Mouse (Mus musculus): Measurements from ENCODE around the gene Thumpd3.

Thumpd3 gene

DNA sequence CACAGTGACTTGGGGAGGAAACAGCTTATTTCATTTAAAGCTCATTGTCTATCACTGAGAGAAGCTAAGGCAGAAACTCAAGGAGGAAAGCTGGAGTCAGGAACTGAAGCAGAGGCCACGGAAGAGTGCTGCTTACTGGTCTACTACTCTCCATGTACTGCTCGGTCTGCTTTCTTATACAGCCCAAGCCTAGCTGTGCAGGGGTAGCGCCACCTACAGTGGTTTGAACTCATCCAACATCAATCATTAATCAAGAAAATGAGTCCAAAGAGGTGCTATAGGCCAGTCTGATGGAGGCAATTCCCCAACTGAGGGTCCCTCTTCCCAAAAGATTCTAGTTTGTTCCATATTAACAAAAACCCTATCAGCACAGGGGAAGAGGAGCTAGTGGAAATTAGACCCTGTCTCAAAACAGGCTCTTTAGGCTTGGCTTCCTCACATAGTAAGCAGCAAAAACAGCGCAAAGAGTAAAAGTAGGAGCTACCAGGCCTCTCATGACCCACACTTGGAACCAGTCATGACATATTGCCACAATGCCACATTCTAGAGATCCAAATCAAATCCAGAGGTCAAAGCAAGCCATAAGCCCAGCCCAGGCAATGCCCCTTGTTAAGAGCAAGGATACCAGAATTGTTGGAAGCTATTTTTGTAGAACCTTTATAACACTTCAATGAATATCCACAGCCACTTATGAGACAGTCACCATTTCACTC, 9.4 kb upstream of the Thumpd3 start:
- no peak for DNase-seq (ENCODE audit: low spot score in 2 of 2)

DNA sequence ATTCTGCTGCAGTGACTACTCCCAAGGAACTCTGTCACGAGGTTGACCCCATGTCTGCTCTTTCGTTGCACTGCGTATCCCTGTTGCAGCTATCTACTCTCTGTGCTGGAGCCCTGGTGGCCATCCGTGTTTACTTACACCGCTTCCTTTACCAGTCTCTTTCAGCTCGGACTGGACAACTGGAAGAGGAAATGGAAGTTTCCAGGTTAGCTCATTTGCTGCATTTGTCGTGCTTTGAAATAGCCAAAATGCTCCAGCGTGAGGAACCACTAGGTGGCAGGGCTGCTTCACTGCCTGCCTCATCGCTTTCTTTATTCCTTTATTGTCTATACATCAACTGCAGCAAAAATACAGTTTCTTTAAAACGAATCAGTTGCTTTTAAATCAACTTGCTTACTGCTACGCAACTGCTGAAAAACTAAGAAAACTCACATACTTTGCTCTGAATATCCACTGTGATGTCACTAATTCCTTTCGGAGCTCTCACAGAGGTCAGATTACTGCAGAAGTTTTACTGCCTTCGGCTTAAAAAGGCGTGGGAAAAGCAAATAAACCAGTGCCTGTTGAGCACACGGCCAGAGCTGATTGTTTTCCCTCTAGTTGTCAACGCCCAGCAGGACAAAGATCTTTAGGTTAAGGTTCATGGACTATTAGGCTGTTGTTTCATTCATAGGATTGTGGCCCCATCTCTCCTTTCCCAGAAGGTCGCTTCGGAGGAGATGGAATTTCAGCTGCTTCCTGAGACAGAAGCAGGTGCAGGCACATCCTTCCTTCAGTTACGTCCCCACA, 7.9 kb upstream of the Thumpd3 start:
- peak; percentile 45 to 78 for DNase-seq (ENCODE audit: low spot score in 2 of 2)

DNA sequence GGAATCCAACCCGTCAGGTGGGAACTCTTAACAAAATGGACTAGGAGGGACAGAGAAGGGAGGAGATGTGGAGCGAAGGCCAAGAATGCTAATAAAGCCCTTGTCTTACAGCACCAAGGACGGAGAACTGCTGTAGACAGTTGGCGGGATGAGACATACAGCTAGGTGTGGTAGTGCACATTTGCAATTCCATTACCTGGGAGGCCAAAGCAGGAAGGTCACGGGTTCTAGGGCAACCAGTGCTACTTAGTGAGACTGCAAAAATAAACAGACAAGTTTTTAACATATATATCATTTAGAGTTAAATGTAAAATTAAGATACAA, 7.3 kb upstream of the Thumpd3 start:
- DNase-seq (ENCODE audit: low spot score in 2 of 2) = no peak

DNA sequence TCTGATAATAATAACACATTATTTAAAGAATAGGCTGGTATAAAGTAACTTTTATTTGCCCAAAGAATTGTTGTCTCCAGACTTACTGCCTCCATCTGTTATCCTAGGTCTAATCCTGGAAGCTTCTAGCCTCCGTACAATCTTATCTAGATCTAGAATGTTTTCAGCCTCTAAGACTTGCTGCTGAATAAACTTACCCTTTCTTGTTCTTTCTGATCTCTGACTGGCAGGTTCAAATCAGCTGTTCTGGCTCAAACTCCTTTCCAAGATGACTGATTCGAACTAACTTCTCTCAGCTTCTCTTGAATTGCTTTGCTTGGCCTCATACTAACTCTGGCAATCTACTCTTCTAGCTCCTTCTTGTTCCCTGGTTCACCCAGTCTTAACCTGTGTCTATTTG, 5.7 kb upstream of the Thumpd3 start:
- no peak for DNase-seq (ENCODE audit: low spot score in 2 of 2)

DNA sequence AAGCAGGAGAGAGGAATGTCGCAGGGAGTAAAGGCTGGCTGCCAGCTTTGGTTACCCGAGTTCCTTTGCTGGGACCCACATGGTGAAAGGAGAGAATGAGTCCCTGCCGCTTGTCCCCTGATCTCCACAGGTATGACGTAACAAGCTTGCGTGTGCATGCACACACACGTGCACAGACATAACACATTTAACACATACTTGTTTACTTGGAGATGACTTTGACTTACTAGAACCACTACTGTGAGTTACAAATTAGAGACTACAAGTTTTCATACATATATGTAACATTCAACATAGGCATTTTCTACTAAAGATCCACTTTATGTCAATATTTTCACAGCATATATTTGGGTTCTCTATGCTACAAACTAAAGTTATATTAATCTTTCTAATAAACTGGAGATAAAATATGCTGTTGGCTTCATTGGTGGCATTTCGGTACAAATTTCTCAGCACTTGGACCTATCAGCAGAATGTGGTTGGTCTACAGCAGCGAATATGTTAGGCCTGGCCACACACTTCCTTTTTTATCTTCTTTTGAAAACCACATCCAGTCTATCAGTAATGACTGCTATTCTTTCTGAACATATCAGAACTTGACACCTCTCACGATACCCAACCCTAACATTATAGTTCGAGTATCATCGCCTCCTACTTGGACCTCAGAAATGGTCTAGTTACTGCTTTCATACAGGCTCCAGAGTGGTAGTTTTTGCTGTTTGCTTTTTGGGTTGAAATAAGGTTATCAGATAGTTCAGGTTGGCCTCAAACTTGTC, 4.6 kb upstream of the Thumpd3 start:
- no peak for DNase-seq (ENCODE audit: low spot score in 2 of 2)

DNA sequence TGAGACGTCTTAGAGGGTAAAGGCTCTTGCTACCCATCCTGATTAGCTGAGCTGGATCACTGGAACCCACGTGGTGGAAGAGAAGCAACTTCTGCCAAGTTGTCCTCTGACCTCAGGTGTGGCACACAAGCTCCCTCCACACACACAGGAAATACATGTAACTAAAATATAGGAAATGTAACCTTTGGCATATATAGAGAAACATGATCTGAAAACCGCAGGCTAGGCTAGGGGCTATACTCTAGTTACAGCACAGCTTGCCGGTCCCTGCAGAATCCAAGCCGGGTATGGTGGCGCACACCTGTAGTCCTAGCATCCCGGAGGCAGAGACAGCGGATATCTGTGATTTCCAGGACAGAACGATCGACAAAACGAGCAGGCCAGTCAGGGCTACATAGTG, 450 bp upstream of the Thumpd3 start:
- DNase-seq (ENCODE audit: low spot score in 2 of 2) = no peak

DNA sequence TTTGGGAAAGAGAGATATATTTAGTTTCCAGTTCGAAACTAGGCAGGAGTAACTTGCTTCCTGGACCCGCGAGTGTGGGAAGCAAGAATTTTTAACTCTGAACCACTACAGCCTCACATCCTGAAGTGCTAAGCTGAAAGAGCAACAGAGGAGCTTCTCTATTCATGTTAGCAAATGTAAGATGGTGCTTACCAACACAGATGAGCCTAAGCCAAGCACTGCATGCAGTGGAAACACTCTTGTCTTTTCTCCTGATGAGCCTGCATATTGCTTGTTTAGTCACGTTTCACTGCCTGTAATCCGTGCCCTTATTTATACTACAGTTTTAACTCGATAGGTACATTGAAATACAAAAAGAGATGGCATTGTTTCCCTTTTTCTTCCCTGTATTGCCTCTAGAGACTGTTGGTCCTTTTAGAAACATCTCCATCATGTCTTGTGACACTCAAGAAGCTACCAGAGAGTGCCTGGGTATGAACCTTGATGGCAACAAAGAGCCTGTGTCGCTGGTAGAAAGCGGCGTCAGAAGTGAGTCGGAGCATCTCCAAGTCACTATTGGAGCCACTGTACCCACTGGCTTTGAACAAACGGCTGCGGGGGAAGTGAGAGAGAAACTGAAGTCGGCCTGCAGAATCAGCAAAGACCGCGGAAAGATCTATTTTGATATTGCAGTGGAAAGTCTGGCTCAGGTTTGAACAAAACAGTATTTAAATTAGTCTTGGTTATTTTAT, 1.2 kb downstream of the Thumpd3 start:
- DNase-seq (ENCODE audit: low spot score in 2 of 2) = peak in 1 of 2 experiments; percentile 53

DNA sequence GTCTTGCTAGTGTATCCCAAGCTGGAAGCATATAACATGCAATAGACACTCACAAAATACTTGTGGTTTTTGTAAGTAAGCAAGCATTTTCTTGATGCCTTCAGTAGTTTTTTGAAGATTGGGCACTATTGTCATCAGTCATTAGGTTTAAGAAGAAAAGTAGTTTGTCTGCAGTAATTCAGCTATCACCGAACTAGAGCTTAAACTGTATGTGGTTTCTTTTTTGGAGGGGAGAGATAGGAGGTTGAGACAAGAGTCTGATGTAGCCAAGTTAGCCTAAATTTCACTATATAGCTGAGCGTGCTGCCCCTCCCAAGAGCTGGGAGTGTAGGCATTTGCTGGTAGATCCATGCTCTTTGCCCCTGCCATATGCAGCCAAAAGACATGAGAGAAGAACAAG, 2.3 kb downstream of the Thumpd3 start:
- no peak for DNase-seq (ENCODE audit: low spot score in 2 of 2)

DNA sequence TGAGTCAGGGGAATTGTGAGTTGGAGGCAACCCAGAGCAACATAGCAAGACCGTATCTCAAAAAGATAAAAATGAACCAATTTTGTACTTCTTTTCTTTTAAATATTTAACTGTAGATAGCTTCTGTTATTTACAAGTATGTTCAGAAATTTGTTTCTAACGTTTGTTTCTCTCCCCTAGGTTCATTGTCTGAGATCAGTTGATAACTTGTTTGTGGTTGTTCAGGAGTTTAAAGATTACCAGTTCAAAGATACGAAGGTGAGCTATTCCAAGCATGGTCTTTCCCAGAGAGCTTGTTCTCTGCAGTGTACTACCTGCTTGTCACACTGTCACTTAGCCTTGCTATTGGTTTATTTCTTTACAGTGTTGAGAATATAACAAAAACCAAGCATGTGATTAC, 3.1 kb downstream of the Thumpd3 start:
- no peak for DNase-seq (ENCODE audit: low spot score in 2 of 2)

DNA sequence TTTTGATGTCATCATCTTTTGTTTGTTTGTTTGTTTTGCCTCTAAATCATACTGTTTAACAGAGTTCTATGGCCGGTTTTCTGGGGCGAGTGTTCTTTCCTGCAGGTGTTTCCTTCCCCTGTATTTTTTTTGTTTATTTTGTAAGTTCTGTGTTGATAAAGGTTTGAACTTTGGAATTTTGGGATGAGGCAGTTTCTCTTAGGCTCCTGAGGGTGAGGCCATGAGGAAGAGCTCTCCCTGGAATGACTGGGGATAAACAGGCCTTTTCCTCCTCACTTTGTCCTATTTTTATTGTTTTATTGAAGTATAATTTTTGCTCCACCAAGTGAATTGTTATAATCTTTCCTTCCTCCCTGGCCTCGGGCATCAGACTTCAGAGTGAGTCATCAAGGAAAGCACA, 6.9 kb downstream of the Thumpd3 start:
- DNase-seq (ENCODE audit: low spot score in 2 of 2) = no peak

DNA sequence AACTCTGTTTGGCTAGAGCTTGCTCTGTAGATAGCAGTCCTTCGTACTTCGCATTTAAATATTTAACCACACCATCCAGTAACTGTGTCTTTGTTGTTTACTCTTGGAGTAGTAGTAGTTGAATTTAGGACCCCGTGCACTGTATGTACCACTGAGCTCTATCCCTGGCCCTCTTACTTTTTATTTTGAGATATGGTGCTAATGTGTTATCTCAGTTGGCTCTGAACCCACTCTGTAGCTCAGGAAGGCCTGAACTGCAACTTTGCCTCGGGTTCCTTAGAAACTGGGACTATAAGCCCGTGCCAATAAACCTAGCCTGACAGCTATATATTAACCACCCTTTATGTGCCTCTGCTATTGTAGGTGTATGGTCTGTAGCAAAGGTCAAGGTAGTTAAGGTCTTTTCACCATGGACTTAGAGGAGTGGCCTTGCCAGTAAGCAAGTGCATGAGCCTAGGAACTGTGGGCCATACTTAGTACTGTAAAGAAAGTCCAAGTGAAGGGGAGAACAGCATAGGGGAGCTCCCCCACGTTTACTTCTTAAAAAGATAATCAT, 8.6 kb downstream of the Thumpd3 start:
- DNase-seq (ENCODE audit: low spot score in 2 of 2) = no peak

DNA sequence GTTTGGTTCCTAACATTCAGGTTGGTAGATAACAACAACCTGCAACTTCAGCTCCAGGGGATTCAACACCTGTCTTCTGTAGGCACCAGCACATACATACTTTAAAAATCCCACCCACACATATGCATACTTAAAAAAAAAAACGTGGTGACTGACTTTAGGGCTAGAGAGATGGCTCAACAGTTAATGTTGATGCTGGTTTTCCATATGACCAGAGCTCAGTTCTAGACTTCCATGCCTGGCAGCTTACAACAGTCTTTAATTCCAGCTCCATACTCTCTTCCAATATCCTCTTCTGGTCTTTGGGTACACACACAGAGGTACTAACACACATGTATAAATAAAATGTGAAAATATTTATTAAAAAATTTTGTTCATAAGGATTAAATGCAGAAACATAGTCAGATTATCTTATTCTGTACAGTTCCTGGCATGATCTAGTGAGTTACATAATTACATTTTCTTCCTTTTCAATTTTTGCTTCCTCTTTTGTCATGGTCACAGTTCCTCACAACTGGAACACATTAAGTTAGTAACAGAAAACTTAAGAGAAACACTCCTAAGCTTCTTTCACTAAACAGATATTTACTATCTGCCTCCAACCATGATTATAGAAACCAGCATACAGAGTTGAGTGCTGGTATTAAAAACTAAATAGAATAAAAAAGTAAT, 15.0 kb downstream of the Thumpd3 start:
- no peak for DNase-seq (ENCODE audit: low spot score in 2 of 2)

DNA sequence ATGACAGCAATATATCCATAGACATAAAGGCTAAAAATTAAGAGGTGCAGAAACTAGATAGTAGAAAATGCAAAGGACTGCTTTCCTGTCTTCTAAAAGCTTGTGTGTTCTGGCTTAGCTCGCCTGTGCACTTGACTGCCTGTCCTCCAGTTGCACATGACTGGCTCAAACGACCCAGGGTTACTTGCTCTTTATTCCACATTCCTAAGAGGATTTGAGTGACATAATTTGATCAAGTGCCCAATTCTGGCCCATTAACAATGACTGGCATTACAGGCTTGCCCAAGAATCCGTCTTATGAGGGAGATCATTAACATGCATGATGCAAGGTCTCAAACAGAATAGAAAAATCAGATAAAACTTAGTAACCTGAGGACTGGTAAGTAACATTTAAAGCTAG, 16.2 kb downstream of the Thumpd3 start:
- no peak for DNase-seq (ENCODE audit: low spot score in 2 of 2)

DNA sequence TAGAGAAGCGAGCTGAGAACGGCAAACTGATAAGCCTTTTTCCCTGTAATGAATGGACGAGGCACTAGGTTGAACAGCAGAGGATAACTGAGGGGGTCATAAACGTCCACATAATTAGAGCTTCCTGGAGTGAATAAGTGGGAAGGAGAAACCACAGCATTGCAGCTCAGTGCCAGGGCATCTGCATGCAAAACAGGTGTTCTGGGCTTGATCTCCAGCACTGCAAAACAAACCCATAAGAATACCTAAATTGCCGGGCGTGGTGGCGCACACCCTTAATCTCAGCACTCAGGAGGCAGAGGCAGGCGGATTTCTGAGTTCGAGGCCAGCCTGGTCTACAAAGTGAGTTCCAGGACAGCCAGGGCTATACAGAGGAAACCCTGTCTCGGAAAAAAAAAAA, 17.3 kb downstream of the Thumpd3 start:
- no peak for DNase-seq (ENCODE audit: low spot score in 2 of 2)

DNA sequence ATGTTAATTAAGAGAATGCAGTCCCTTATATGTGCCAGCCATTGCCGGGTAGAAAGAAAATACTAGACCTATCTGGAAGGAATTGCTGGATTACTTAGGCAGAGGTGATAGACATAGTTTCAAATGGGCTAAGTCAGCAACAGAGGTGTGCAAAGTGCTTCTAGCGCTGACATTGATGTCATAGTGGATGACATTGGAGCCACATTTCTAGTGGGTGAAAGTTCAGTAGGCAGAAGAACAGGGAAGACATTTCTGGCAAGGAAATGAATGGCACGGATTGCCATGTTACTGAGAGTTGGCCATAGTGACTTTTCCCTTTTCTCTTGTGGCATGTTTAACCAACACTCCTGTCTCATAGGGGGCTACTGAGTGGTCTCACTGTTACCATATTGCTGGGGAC, 19.2 kb downstream of the Thumpd3 start:
- no peak for DNase-seq (ENCODE audit: low spot score in 2 of 2)

DNA sequence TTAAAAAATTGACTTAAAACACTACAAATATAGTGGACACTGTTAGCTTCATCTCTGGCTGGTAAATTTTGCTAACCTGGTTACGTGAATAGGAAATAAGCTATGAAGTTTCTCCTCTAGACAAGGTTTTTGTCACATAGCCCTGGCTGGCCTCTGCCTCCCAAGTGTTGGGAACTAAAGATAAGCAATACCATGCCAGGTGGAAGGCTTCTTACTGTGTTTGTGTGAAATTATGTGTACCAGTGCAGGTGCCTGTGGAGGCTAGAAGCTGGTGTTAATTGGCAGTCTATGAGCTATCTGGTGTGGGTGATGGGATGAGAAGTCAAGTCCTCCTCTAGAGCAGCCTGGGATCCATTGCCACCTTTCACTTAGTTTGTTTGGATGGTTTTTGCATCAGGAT, 23.1 kb downstream of the Thumpd3 start:
- DNase-seq (ENCODE audit: low spot score in 2 of 2) = no peak

DNA sequence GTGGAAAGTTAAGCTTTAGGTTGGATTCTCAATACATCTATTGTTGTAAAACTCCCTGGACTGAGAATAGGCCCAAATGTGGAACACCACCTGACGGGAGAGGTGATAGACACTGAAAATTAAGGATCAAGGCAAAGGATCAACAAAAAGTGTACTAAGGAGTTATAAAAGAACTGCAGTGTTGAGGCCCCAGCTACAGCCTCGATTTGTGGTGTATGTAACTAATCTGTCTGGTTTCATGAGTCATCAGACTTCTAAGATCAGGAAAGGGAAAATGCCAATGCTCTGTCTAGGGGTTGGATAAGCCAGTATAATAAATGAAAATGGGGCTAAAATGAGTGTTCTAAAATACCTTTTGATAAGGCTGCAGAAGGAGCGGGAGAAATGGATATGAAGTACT, 29.2 kb downstream of the Thumpd3 start:
- DNase-seq (ENCODE audit: low spot score in 2 of 2) = no peak

DNA sequence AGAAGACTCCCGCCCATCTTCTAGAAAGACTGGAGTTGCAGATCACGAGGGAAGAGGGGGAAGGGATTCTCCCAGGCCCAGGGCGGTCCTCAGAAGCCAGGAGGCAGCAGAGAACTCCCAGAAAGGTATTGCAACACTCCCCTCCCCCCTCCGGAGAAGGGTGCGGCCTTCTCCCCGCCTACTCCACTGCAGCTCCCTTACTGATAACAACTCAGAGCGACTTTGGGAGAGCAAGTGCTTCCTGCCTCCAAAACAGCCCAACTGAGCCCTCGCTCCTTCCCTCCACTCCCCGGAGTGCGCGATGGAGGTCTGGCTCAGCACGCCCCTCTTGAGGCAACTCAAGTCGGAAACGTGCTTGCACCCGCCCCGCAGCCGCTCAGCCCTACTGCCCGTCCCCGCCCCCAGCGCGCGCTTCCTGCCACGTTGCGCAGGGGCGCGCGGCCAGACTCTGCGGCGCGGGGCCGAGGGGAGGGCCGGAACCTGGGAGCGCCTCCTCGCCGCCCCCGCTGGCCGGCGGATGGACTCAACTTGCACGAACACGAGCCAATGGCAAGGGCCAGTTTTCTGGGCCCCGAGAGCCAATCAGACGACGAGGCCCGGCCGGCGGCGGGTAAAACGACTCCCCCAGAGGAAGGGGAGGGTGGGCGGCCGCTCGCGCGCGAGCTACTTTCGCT, 30.1 kb downstream of the Thumpd3 start:
- peak; percentile 86 to 93 for DNase-seq (ENCODE audit: low spot score in 2 of 2)

DNA sequence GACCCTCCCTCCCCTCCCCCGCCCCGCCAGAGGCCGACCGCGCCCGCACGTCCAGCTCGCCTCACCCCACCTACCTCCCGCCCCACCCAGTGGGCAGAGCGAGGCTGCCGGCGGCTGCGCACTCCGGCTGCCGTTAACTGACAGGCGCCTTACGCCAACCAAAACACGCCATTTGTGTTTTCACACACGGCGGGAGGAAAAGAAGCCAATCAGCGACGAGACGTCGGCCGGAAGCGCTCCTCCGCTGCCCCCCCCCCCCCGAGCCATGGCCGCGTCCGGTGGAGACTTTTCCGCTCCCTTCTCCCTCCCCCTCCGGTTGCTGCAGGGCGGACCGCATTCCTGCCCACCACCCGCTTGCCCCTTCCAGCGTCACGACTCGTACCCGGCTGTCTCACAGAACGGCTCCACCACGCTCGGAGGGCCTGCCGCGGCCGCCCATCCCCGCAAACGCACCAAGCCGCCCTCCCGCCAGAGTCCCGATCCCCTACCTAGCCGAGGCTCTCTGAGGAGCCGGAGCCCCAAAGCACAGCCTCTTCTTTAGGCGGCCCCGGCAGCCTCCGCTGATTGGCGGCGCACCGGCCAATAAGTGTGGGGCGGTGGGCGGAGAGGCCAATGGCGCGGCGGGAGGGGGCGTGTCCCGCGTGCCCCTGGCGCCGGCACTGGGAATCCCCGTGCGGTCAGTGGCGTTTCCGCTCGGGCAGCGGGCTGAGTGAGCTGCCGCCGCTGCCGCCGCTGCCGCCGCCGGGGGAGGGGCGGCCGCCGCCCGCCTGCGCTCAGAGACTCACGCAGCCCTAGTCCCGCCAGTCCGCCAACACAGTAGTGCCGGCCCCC, 30.9 kb downstream of the Thumpd3 start, which contains the start of gene Setd5:
Gene Setd5 (plus strand): TSS at position 680 of the 831 bp plus-strand sequence.
- peak; percentile 97 to 98 for DNase-seq (ENCODE audit: low spot score in 2 of 2)

DNA sequence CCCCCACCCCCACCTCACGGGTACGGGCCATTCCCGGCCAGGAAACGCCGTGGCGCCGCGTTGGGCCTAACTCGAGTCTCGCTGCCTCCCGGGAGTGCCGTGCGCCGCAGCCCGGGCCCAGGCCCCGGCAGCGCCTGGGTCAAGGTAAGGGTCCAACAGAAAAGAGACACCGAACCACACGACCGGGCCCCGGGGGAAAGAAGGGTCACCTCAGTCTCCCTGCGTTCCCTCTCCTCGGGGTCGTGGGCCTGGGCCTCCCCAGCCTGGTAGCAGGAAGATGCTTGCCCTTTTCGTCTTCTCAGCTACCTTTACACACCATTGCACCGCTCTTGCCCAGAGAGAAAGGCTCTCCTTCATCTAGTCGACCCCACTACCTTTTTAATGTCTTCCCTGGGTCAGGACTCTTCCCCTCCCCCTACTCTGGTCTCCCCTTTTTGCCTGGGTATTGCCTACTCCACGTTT, 31.6 kb downstream of the Thumpd3 start:
- peak in 1 of 2 experiments; percentile 78 for DNase-seq (ENCODE audit: low spot score in 2 of 2)
